Mouse (Mus musculus) CH12F3 (cell line): ENCODE data around the gene Igsf11.

Source experiments
- in situ Hi-C: fragments of 300-500 bp; cut with MboI; formaldehyde crosslinking; loops from 2 replicates; pipeline ENCODE4 v1.14.3; 2020; ENCODE audit warnings: low sequenced_read_pairs

The Igsf11 gene

DNA sequence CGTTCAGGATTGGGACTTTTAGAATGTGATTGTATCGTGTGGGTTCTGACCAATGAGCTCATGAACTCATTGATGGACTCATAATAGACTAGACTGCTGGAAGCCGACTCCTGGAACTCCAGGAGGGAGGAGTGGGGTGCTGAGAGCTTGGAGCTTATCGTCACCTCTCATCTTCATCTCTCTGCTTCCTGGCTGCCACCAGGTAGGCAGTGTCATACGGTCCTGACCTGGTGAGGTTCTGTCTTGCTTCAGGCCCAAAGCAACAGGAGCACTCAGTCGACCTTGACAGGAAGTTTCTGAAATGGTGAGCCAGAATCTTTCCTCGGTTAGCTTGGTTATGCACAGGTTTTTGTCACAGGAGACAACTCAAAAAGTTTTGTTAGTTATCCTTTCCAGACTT is at the start of gene Igsf11:
Gene Igsf11 (plus strand): TSS at position 301 of the 400 bp plus-strand sequence.
- in situ Hi-C loops, result no loop called here

DNA sequence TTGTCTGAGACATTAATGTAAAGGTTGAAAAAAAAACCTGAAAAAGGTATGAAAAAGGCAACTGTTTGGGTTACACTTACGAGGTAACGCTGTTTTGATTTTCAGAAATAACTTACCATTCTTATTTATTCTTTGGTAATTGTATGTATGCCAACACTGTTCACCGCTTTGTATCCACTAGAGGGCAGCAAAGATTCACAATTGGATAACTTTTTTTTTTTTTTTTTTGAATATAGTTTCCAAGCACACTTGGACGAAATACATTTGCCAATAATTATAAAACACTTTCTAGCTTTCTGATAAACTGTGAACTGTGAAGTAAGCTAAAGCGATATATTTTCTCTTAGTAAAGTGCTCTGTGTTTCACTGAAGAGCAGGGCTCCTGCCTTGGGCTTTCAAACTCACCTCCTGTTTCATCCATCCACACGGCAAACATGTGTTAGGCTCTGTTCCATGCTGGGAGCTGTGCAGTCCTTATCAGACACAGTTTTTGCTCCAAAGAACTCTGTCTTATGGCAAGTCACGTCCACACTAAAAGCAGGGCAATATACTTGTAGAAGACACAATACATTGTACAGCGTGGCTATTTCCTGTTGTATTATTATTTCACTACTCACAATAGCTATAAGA is 34.2 kb upstream of the Igsf11 start:
- in situ Hi-C loops, result no loop called here

DNA sequence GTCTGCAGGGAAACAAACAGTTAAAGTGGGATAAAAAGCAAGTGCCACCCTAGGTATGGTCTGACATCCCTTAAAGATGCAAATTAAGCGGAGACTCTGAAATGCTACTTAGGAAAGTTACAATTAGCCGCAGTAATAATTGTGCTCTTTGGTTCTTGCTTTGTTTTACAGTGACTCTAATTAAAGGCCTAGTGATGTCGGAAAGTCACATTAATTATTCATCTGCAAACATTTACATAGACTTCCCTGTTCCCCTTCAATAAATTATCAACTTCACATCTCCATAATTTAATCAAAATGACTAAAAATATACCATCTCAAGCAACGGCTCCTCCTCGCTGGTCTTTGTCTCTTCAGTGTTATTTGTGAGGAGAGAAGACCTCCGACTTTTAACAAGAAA is 31.9 kb upstream of the Igsf11 start:
- in situ Hi-C loops, result no loop called here

DNA sequence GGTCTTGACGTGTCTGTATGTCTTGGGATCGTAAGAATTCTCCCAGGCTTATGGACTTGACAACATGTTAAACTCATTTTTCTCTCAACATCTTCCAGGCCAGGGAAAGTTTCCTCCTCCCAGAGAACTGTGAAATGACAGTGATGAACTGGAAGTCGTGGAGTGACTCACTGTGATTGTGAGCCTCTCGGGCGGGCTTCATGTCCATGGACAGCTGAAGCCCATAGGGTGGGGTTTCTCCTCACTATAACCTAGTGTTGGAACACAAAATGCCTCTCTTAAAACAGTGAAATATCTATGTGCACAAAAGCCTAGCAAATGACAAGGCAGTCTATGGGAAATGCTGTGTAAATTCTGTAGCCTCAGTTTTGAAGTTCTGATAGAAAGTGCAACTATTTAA is 28.1 kb upstream of the Igsf11 start:
- in situ Hi-C loops, result no loop called here

DNA sequence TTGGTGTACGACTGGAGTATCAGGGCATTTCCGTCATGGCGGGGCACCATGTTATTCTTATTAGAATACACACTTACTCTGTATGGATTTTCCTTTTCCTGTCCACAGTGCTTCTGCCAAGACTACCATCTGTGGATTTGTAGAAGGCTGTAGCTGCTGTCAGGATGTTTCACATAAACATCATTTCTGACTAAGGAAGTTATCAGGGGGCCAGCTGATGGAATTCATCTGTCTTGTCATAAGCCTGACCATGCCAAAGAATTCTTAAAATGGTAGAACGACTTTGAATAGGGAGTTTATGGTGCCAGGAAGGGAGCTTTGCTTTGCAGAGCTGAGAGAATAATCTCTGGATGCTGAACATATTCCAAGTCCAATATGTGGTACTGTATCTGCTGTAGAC is 19.2 kb upstream of the Igsf11 start:
- in situ Hi-C loops, result no loop called here

DNA sequence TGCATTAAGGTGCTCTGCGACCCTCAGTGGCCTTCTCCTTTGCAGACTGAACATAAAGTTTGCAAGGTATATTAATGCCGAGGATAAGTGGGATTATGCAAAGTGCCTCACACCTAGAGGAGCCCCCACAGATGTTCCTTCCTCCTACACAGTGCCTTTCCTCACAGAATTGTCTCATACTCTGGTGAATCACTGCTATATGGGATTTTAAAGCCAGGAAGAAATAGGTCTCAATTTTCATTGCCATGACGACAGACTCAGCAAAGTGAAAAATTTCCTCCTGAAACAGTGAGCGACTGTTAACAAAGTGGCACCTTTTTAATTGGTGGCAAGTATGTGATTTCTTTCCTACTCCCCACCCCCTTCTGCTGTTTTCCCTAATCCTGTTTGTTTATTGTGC is 18.0 kb upstream of the Igsf11 start:
- in situ Hi-C loops, result no loop called here

DNA sequence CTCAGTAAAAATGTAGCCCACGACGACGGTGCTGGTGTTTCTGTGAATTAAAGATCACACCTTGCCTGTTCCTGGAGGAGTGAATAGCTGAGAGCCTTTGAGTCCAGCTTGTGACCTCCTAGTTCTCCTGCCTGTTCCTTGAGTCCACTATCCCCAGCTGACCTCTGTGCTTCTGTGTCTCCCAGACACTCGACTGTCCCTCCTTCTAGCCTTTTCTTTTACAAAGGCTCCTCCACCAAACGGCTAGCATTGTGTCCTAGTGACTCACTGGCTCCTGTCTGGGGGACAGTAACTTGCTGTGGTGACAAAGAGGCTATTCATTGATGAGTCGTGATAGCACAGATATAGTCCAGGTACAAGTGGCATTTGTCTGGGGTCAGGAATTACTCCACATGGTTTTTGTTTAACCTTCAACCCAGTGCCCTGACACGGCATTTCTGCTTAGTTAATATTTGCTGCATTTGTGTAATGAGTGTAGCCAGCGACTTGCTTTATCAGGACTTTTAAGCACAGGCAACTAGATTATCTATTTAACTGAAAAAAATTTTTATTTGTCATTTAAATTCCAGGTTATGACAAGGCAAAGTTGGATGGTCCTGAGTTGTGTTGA is 6.5 kb downstream of the Igsf11 start:
- in situ Hi-C loops, result no loop called here

DNA sequence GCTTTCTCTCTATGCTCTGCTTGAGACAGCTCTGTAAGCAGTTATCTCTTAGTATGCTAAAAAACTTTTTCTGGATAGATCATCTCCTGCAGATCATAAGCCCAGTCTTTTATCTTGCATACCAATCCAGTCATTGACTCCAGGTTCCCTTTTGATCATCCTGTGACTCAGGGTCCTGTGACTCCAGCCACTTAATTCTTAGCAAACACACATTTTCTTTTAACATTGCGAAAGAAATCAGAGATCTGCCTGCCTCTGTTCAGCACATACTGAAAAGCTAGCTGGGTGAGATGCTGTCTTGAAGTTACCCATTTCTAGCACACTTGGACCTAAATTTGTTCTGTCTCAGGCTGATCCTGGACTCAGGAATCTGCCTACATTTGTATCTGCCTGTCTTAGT is 7.6 kb downstream of the Igsf11 start:
- in situ Hi-C loops, result no loop called here

DNA sequence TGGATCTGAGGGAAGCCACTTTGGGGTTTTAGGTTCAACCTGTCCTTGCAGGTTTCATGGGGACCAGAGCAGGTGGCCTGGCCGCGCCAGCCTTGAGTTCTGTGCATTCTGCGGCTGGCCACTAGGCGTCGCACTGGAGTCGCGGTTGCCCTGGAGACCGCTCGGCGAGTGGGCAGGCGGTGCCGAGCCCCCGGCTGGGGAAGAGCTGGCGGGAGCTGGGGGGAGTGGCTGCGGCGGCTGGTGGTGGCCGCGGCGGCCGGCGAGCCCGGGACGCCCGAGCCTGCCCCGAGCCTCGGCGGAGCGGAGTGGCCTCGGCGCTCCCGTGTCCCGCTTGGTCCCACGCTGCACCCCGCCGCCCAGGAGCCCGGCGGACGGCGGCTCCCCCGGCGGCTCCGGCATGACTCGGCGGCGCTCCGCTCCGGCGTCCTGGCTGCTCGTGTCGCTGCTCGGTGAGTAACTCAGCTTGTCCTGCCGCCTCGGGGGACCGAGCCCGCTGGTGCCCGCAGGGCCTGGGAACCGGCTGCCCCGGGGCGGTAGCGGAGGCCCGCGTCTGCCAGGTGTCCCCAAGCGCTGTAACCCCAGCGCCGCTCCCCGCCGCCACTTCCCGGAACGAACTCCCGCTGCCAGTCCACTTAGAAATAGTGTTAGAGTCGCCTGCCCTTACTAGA is 9.8 kb downstream of the Igsf11 start:
- in situ Hi-C loops, result no loop called here

DNA sequence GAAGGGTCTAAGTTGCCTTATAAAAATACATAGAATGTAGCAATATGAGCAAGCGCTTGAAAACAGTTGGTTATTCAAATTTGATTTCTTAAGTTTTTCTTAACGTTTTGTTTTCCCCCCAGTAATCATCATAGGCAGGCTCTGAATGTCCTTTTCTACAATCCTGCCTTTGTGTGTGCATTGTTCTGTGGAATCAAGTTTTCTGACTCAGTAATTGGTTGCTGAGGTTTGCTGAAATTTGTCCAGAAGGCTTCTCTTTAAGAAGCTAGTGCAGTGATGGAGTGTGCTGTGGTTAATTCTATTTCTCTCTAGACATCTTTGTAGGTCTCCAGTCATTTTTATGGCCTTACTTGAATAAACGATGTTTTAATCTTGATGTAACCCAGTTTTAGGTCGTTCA is 10.5 kb downstream of the Igsf11 start:
- in situ Hi-C loops, result no loop called here

DNA sequence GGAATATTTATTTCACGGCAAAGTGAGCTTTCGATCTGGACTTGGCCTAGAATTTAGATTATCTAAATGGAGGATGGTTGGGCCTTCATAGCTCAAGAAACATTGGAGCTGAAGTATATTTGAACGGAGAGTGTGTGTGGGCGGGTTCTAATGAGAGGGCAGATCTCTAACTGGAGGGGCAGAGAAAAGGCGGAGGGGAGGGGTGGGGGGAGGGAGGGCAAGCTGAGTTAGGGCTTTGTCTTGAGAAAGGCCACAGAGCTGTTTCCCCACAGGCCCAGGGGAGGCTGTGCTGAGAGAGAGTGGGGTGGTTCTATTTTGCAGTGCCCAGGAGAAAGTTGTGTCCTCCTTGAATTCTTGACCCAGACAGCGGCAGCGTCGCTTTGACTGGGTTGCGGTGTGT is 11.7 kb downstream of the Igsf11 start:
- in situ Hi-C loops, result no loop called here

DNA sequence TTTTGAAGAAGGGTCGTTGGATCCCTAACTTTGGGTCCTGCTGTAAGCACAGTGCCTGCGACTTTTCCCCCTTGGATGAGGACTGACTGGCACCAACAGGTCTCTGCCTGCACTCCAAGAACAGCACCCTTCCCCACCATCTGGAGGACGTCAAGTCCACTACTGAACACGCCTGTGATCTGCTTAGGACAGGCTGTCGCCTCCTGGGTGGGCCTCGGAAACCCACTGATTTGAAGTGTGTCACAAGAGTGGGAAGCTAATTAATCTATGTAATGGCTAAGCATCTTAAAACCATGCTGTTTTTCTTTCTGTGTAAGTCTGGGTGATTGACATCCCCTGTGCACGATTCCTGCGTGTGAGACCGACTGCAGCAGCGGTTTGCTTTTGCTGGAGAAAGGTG is 13.4 kb downstream of the Igsf11 start:
- in situ Hi-C loops, result no loop called here

DNA sequence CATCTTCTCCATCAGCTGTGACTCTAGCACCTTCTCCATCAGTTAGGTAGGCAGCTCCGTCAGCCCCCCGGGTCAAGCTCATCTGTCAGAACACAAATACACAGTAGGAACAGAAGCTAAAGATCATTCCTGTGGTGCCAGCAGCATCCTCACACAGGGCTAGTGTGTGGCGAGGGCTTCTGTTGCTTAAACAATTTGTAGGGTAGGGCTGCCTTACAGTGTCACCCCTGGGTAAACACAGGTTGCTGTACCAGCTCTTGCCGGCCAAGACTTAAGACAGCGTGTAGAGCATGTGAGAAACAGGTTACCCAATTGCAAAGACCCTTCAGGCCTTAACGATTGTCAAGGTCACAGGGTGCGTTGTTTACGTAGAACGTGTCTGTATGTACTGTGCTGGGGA is 15.8 kb downstream of the Igsf11 start:
- in situ Hi-C loops, result no loop called here

DNA sequence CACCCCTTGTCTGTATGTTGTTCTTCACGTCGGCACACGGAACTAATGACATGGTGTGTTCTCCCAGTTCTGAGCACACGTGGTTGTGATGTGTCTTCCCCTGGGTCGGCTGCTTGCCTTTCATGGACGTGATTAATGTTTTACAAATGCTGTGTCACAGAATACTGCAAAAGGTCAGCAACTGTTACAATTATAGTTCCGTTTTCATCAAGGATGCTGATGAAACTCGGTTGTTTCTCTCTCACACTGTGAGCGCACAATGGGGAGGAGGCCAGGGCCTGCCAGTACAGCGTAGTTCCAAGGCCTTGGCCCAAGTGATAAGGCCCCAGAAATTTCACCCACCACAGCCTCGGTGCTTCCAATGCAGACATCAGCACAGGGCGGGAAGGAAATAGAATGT is 17.0 kb downstream of the Igsf11 start:
- in situ Hi-C loops, result no loop called here

DNA sequence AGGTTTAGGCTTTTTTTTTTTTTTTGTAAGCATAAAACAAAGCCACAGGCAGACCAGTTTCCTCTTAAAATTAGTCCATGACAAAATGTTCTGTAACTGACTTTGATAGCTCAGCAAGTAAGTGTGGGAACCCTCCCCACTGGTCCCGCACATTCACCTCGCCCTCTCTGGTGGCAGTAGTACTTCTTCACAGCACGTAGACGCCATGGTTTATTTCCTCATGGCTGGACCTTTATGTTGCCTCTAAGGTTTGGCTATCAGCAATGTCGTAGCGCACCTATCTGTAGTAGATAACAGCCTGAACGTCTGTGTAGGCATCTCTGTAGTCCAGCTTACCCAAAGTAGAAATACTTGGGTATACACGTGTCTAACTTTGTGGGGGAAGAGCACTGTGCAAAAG is 17.6 kb downstream of the Igsf11 start:
- in situ Hi-C loops, result no loop called here

DNA sequence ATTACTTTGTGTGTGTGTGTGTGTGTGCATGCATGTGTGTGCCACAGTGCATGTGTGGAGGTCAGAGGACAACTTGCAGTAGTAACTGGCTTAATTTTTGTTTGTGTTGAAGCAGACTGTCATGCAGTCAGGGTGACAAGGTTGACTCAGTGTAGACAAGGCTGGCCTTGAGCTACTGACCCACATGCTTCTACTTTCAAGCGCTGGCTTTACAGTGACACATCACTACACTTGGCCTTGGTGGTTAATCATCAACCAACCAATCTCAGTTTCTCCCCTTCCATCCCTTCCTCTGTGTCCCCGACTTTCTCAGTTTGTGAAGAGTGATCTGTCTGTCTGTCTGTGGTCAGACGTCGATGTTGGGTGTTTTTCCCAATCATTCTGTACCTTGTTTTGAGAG is 23.0 kb downstream of the Igsf11 start:
- in situ Hi-C loops, result no loop called here

DNA sequence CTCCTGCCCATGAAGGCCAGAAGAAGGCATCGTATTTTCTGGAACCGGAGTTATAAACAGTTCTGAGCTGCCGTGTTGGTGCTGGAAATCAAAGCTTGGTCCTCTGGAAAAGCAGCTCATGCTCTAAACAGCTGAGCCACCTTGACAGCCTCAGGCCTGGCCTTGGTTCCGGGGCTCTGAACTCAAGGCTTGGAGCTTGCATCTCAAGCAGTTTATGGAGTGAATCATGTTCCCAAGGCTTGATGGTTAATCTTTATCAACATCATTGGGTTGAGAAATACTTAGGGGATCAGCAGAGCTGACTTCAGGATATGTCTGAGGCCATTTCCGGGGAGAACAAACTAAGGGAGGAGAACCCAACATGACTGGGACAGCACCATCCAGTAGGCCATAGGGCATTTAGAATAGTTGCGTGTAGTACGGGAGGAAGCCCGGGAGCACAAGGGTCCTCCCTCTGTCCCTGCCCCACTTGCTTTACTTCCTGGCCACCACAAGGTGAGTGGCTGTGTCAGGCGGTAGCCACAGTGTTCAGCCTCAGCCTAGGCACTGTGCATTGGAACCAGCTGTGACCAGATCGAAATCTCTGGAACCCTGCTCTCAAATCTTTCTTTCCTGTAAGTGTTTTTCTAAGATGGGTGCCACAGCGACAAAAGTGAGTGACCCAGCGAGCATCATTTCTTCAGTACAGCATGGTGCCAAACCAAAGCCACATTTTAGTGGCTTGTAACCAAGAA is 23.7 kb downstream of the Igsf11 start:
- in situ Hi-C loops, result no loop called here

DNA sequence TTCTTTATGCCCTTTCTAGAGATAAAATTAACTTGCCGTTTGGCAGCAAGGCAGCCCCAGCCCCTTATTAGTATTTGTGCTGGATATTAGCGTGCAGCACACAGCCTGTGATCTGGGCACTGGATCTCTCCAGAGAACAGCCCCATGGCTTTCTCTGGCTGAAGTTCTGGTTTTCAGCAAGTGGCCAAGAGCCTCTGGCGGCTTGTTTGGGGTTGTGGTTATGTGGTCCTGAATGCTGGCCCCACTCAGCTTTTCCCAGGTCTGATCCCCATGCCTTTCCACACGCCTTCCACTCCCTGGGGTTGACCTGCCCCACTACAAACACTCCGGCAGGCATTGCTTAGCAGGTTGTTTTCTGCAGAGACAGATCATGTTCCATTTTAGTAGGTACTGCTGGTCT is 24.4 kb downstream of the Igsf11 start:
- in situ Hi-C loops, result no loop called here

DNA sequence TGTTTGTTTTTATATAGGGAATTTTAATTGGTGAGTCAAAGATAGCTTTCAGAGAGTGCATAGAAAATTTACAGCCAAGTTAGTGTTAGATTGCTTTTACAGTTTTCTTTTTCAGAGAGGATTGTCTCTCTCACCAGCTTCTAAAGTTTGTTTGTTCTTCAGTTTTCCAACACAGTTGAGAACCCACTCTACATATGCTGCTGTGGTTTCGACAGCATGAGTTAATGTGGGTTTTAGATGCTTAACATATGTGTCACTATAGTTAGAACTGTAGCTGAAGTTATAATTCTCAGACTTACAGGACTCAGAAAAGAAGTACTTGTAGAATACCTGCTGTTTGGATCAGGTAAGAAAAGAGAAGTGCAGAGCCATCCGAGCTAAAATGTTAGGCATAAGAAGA is 25.6 kb downstream of the Igsf11 start:
- in situ Hi-C loops, result no loop called here

DNA sequence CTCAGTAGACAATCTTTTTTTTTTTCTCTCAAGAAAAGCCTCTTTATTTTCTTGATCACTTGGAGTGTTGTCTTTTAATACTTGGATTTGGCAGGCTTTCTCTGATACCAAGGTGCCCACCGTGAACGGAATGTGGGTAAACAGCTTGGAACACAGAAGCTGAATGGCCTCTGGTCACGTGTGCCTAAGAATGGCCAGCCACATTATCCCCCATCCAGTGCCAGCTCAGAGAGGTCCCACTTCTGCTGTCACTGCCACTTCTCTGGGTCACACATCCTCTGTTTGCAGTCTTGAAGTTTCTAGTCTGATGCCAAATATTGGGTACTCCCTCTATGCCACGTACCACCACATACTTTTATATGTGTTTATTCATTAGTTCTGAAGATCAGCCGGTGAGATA is 28.0 kb downstream of the Igsf11 start:
- in situ Hi-C loops, result no loop called here

DNA sequence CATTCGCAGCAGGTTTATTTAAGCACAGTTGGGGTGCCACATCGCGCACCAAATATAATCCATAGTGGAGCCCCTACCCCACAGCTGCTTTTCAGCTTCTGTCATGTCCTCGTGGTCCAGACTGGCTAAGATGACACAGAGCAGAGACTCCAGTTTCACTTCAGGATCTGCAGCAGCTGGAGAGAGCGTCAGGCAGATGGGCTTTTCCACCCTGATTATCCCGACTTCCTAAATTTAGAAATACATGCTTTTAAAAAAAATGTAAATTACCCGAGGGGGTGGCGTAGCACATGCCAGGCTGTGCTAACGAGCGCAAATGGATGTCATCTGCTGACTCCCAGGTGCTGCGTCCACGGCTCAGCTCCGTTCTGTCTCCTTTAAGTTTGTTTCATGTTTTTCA is 32.5 kb downstream of the Igsf11 start:
- in situ Hi-C loops, result no loop called here

DNA sequence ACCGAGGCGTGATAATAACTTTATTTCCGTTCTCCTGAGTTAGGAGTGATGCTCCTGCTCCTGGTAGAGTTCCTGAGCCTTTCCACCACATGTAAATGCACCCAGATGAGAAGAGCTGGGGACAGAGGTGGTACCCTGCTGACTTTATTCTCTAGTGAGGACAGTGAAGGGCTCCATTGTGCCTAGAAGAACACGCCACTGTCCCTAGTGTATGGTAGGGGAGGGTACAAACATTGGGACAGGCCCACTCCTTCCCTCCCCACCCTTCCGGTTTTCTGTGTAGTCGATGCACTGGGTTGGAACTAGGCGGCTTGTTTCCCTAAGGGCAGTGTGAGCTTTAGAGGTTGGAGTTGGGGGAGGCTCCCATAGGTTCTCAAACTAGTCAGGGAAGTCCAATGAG is 36.3 kb downstream of the Igsf11 start:
- in situ Hi-C loops, result no loop called here
